Mouse (Mus musculus) myocyte (in vitro differentiated cells): ENCODE measurements at regions not wholly inside any gene's neighbourhood (a gene's known extent, or its start where the extent isn't known, plus 50 kb on each side); places are given as distances from the start of the nearest gene placed in this dataset.

Source experiments
- H3K27me3 ChIP-seq: one replicate; pipeline ENCODE4 v1.6.1; 2011; ENCODE audit not compliant: control insufficient read depth, insufficient read depth, insufficient read length
- H3K36me3 ChIP-seq: one replicate; pipeline ENCODE4 v1.6.1; 2011; ENCODE audit not compliant: control insufficient read depth, insufficient read depth
- H3K4me2 ChIP-seq: one replicate; pipeline ENCODE4 v1.6.1; 2011; ENCODE audit warnings: low read depth, control low read depth
- H3K4me3 ChIP-seq: one replicate; pipeline ENCODE4 v1.5.1; 2011; ENCODE audit warnings: mild to moderate bottlenecking, control low read depth, moderate library complexity
- H3K79me2 ChIP-seq: one replicate; pipeline ENCODE4 v1.6.1; 2011; ENCODE audit not compliant: control insufficient read depth, insufficient read depth
- H3ac ChIP-seq: one replicate; pipeline ENCODE4 v1.6.1; 2011; ENCODE audit not compliant: control insufficient read depth, insufficient read length
- CEBPB ChIP-seq: IDR thresholded peaks from 2 replicates; pipeline ENCODE4 v1.6.1; 2011; ENCODE audit warnings: mild to moderate bottlenecking, moderate library complexity; ENCODE audit not compliant: poor library complexity, insufficient read depth, severe bottlenecking
- E2F4 ChIP-seq: IDR thresholded peaks from one replicate; pipeline ENCODE4 v1.6.1; 2011; ENCODE audit warnings: mild to moderate bottlenecking, control low read depth, moderate library complexity; ENCODE audit not compliant: insufficient read depth
- MAX ChIP-seq: IDR thresholded peaks from one replicate; pipeline ENCODE4 v1.6.1; 2011; ENCODE audit warnings: low read depth, mild to moderate bottlenecking, control low read depth
- MYOD1 ChIP-seq, 3 experiments: IDR thresholded peaks; one replicate each; pipeline ENCODE4 v1.6.1; 2011; ENCODE audit warnings: control low read depth in 2 of 3, low read depth in 2 of 3, mild to moderate bottlenecking in 2 of 3, moderate library complexity in 1 of 3; ENCODE audit not compliant: insufficient read length in 2 of 3, control insufficient read depth in 1 of 3
- MYOG ChIP-seq, 3 experiments: IDR thresholded peaks; one replicate each; pipeline ENCODE4 v1.6.1; 2011; ENCODE audit warnings: control low read depth in 2 of 3, low read depth in 2 of 3, mild to moderate bottlenecking in 2 of 3; ENCODE audit not compliant: insufficient read length in 2 of 3, control insufficient read depth in 1 of 3, insufficient read depth in 1 of 3
- POLR2A ChIP-seq: IDR thresholded peaks from one replicate; pipeline ENCODE4 v1.6.1; 2011; ENCODE audit warnings: low read depth, mild to moderate bottlenecking, control low read depth, moderate library complexity; ENCODE audit not compliant: insufficient read length
- POLR2AphosphoS2 ChIP-seq: IDR thresholded peaks from one replicate; pipeline ENCODE4 v1.6.1; 2011; ENCODE audit warnings: low read depth, control low read depth; ENCODE audit not compliant: insufficient read length
- REST ChIP-seq: IDR thresholded peaks from one replicate; pipeline ENCODE4 v1.6.1; 2011; ENCODE audit warnings: mild to moderate bottlenecking, control low read depth, moderate library complexity; ENCODE audit not compliant: insufficient read depth, insufficient read length
- TCF12 ChIP-seq: IDR thresholded peaks from one replicate; pipeline ENCODE4 v1.6.1; 2011; ENCODE audit warnings: mild to moderate bottlenecking, control low read depth; ENCODE audit not compliant: poor library complexity, insufficient read depth, severe bottlenecking
- USF1 ChIP-seq: IDR thresholded peaks from one replicate; pipeline ENCODE4 v1.6.1; 2011; ENCODE audit warnings: low read depth, mild to moderate bottlenecking, control low read depth, moderate library complexity

GRCm38 (mm10) chr13:46032281-46032680, 67.5 kb upstream of the Atxn1 start:
- Histone ChIP-seq H3K36me3 (no peaks in the 10 kb centered on the region), H3K79me2 (no peaks in the 10 kb centered on the region), H3K27me3 (no peaks in the 10 kb centered on the region)

GRCm38 (mm10) chr13:46026018-46026417, 61.2 kb upstream of the Atxn1 start:
- TF ChIP-seq CEBPB, result no peak
- TF ChIP-seq POLR2A, result no peak
- no peak for TF ChIP-seq MYOD1 (IDR thresholded peaks at IDR 0.05; ENCODE audit: control insufficient read depth in 1 of 3, insufficient read length in 2 of 3, low read depth in 2 of 3)
- no peaks in the 10 kb centered on the region for H3K36me3 ChIP-seq
- no peaks in the 10 kb centered on the region for H3K79me2 ChIP-seq
- no peak overlapping the region for H3ac ChIP-seq
- H3K4me3 ChIP-seq, result no peak overlapping the region
- H3K4me2 ChIP-seq, result no peak overlapping the region
- H3K27me3 ChIP-seq, result no peaks in the 10 kb centered on the region

More at GRCm38 (mm10) chr13:46032281-46032680, 67.5 kb upstream of the Atxn1 start:
- no peak overlapping the region for H3ac ChIP-seq
- no peak overlapping the region for H3K4me3 ChIP-seq
- no peak overlapping the region for H3K4me2 ChIP-seq
- no peak for TF ChIP-seq MYOD1 (IDR thresholded peaks at IDR 0.05; ENCODE audit: control insufficient read depth in 1 of 3, insufficient read length in 2 of 3, low read depth in 2 of 3)

GRCm38 (mm10) chr13:46023630-46024041, 58.8 kb upstream of the Atxn1 start:
- H3K79me2 ChIP-seq, result no peaks in the 10 kb centered on the region
- no peak overlapping the region for H3K4me2 ChIP-seq
- H3K4me3 ChIP-seq, result no peak overlapping the region
- no peak for TF ChIP-seq TCF12
- H3K27me3 ChIP-seq, result no peaks in the 10 kb centered on the region
- H3ac ChIP-seq, result no peak overlapping the region
- H3K36me3 ChIP-seq, result no peaks in the 10 kb centered on the region

GRCm38 (mm10) chr13:46023187-46023586, 58.4 kb upstream of the Atxn1 start:
- TF ChIP-seq MAX (no peak), REST (no peak), USF1 (no peak), MYOD1 (IDR thresholded peaks at IDR 0.05; ENCODE audit: control insufficient read depth in 1 of 3, insufficient read length in 2 of 3, low read depth in 2 of 3) (no peak), CEBPB (no peak), TCF12 (no peak), MYOG (IDR thresholded peaks at IDR 0.05; ENCODE audit: control insufficient read depth in 1 of 3, insufficient read depth in 1 of 3, insufficient read length in 2 of 3, low read depth in 2 of 3) (no peak)
- Histone ChIP-seq H3K4me2 (no peak overlapping the region), H3K36me3 (no peaks in the 10 kb centered on the region), H3ac (no peak overlapping the region), H3K27me3 (no peaks in the 10 kb centered on the region), H3K4me3 (no peak overlapping the region), H3K79me2 (no peaks in the 10 kb centered on the region)

- no peak for TF ChIP-seq POLR2AphosphoS2
- TF ChIP-seq CEBPB, result no peak
- TF ChIP-seq REST, result no peak
- no peaks in the 10 kb centered on the region for H3K36me3 ChIP-seq
Measured at GRCm38 (mm10) chr13:46020945-46021835, 56.4 kb upstream of the Atxn1 start.

GRCm38 (mm10) chr13:46019431-46020166, 54.8 kb upstream of the Atxn1 start:
- Histone ChIP-seq H3ac (no peak overlapping the region), H3K36me3 (no peaks in the 10 kb centered on the region), H3K79me2 (no peaks in the 10 kb centered on the region), H3K27me3 (no peaks in the 10 kb centered on the region), H3K4me3 (no peak overlapping the region), H3K4me2 (no peak overlapping the region)
- TF ChIP-seq USF1, result no peak
- TF ChIP-seq E2F4, result no peak
- TF ChIP-seq POLR2A, result no peak
- no peak for TF ChIP-seq CEBPB
- no peak for TF ChIP-seq REST

More at GRCm38 (mm10) chr13:46020945-46021835, 56.4 kb upstream of the Atxn1 start:
- Histone ChIP-seq H3ac (no peak overlapping the region), H3K4me3 (no peak overlapping the region), H3K79me2 (no peaks in the 10 kb centered on the region), H3K27me3 (no peaks in the 10 kb centered on the region), H3K4me2 (no peak overlapping the region)
